Mouse (Mus musculus) c-Kit-positive CD71-positive TER-119-positive erythroid progenitor cells, embryonic 14.5 days (primary cell): Measurements from ENCODE around the gene C3.
A peak's percentile ranks its signal among the peaks of the same experiment; 100 is the strongest.

Source experiments
- DNase-seq: peaks from one replicate; pipeline ENCODE4 v3.0.0-alpha.2; 2013; ENCODE audit warnings: low spot score

The C3 gene

DNA sequence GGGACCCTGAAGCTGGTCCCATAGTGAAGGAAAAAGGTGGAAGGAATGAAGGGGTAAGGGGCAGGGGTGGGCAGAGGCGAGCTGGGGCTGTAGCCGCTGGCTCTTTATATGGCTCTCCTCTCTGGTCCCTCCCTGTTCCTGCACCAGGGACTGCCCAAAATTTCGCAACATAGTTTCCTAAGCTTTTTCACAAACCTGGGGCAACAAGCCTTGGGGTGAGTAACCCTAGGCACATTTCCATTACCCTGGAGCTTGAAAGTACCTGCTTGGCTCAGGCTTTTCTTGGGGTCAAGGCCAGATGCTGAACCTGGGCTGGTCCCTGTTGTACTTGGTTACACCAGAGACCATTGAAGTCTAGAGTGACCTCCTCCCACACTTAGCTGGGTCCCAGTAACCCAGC lies at the start of gene C3:
C3 (minus strand) TSS at position 123 of the 400 bp plus-strand sequence.
- DNase-seq: no peak

DNA sequence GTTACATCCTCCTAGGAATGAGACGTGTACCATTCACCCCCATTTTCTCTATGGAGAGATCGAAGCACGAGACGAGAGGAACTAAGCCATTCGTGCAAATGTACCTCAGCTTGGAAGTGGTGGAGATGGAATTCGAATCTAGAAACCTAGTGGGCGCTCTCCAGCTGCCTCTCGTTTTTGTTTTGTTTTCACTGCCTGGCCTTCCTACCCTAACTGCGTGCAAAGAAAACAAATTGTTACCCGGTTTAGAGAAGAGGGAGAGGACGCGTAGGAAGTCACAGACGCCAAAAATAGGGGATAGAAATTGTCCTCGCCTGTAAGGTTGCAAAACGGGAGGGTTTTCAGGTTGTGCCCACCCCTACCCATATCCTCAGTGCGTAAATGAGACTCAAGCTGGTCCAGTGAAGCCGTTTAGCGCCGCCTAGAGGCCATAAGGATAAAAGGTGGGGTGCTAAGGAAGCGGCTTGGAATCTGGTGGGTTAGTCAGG lies 48.7 kb upstream of the C3 start:
- peak; percentile 76 for DNase-seq

DNA sequence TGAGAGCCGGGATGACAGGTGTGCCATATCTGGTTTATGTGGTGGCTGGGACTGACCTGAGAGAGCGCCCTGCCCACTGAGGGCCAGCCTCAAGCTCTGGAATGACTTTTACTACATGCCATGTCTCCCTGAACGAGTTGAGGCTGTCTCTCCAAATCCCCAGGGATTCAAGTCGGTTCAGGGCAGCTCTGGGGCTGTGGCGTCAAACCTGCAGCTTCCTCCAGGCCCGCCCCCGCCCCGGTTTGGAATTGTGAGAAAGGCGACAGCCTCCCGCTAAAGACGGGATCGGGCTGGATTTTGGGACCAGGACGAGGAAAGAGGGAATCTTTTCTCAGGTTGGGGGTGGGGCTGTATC lies 48.0 kb upstream of the C3 start:
- DNase-seq: no peak

DNA sequence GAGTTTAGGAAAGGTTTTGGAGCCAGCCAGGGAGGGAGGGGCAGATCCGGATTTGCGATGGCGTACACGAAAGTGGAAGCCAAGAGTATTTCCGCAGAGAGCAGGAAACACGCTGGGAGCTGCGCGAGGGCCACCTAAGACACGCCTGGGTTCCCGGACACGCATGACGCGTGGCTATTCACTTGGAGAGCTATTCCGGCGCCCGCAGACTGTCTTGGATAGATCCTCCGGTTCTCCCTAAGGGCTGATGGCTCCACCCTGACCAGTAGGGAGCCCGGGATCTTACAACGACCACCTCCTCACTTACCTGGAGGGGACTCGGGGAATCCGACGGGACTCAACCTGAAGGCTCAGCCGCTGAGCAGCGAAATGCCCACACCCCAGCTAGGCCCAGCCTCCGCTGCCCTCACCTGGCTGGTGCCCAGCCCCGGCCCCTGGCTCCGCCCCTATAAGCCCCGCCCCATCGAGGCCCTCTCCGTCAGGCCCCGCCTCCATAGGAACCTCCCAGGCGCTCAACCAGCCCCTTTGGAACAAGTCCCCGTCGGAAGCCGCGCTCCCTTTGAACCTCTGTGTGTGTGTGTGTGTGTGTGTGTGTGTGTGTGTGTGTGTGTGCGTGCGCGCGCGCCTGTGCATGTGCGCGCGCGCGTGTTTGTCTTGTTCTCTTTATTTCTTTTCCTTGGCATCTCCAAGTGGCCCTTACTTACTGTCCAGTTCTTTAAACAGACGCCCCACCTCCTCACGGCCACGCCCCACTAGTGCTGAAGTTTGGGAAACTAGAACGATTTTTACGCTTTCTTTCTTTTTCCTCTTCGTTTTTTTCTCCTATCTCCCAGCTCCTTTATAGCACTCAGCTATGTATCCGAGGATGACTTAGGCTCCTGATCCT lies 47.4 kb upstream of the C3 start:
- peak; percentile 53 for DNase-seq

DNA sequence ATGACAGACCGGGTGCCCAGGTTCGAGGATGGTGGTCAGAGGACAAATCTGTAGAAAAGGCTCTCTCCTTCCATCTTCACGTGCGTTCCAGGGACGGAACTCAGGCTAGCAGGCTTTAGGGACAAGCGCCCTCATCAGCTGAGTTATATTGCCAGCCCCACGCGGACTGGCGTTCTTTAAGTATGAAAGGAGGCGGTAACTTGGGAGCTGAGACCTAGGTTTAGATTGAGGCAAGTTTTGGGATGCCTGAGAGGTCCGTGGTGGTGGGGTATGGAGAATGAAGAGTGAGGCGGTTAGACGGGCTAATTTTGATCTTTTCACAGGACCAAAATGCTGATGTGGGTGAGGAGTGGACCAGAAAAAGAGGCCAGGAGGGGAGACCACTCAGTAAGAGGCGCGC lies 46.8 kb upstream of the C3 start:
- DNase-seq: no peak

DNA sequence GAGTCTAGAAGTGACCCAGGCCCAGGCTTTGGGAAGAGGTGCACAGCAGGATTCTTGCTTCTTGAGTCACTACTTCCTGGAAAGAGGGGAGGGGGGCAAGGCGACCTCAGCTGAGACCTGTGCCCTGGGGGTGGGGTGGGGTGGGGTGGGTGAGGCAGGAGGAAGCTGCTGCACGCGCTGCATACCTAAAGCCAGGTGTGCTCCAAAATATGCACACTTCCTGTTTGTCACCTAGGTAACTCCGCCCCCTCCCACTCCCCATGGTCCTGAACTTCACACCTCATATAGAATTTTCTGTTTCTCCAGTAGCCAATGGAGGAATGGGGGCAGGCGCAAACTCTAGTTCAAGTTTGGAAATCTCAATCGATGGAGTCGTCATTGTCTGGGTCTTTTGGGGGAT lies 45.9 kb upstream of the C3 start:
- no peak for DNase-seq

DNA sequence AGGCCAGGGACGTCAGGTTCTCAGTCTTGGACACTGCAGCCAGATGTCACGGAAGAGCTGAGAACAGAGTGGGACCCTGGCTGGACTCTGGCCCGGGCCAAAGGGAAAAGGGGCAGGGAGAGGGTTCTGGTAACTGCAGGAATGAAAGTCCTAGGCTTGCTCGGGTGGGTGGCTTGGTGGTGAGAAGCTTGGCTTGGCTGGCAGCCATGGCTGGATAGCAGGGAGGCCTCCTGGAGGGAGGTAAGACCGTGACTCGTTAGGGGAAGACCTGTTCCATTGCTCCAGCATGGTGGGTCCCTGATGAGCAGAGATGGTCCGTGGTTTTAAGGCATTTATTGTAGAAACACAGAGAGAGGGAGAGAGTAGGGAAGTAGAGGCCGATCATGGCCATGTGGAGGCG lies 43.4 kb upstream of the C3 start:
- no peak for DNase-seq

DNA sequence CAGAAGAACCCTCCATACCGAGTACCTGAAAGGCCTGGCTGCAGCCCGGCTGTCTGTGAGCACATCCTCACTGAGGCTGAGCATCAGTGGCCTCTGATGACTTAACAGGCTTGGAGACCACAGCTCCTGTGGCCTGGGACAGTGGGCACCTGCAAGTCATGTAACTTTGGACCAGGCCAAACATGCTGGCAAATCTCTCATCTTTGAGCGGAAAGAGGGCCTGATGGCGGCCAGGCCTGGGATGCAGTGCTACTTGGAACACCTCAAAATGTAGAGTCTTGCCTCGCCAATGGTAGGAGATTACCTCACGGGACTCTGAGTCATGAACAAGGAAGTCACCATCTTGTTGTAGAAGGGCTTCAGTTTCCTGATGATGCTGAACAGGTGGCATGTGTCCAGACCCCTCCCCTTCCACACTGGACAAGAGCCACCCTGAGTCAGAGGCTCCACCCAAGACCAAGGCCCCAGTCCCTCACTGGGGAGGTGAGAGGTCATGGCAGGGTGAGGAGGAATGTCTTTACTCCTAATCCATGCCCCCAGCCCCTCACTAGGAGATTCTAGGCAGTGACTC lies 39.7 kb upstream of the C3 start:
- no peak for DNase-seq

DNA sequence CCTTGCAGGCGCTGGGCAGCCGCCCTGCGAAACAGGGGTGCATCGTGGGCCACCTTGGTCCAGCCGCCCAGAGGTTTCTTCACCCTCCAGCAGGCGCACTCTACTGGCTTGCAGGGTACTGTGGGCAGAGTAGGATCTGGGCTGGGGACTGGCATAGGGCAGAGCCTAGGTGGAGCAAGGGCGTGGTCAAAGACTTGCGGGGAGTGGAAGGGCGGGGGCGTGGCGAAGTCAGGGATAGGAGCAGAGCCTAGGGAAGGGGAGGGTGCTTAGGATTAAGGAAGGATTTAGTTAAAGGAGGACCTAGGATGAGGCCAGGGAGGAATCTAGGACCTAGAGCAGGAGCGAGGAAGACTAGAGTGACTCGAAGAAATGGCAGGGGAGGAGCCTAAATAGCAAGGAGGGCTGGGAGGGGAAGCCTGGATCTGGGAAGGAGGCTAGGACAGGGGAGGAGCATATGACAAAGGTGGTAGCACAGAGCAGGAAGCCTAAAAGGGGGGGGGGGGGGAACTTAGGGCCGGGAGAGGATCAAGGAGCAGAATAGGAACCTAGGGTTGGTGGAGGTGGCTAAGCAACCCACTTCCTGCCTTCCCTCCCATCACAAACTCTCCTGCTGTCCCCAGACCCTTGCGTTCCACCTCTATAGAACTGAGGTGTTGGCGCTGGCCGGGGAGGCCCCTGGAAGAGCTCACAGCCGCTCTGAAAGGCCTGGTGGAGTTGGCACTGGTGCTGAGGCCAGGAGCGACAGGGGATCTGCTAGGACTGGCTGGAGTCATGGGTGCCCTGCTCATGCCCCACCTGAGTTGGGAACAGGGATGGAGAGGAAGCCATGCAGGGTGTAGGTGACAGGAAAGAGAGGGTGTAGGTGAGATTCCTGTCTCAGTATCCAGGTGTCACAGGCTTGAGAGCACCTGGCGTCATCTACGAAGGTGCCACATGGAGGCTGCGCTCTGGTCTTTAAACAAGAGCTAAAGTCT lies 37.3 kb upstream of the C3 start:
- DNase-seq: peak; percentile 54

DNA sequence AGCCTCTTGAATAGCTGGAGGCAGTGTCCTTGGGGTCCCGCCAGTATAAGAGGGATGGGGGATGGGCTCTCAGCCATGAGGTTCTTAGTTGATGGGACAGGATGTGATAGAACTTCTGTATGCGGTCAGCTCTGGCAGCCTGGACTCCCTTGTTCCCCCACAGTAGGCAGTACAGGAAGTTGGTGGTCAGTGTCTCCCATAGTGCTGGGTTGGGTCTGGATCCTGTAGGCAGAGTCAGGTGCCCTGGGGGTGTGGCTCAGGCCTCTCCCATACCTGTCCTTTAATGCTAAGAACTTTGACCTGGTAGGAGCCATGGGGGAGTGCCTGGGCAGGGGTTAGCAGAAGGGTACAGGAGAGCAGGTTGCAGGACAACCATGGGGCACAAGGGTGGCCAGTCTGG lies 36.2 kb upstream of the C3 start:
- DNase-seq: no peak

DNA sequence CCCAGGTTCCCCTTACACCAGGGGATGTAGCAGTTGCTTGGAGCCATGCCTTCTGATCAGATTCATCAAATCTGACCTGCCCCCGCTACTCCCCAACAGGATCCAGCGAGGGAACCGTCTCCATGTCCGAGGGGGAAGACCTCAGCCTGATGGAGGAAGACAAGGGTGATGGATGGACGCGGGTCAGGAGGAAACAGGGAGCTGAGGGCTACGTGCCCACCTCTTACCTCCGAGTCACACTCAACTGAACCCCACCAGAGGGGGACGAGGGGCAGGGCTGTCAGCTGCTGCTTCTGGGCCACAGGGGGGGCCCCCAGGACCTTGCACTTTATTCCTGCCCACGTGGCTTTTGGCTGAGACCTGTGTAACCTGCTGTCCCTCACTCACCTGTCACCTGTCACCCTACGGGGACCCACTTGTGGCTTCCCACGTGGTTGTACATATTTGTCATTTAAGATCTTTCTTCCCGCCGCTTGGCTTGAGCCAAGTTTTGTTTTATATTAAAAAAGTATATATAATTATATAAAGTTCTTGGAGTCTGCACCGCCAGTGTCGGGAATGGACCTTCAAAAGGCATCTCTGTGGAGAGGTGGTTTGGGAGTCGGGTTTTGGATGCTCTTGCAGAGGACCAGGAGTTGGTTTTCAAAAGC lies 35.1 kb upstream of the C3 start:
- DNase-seq: no peak

DNA sequence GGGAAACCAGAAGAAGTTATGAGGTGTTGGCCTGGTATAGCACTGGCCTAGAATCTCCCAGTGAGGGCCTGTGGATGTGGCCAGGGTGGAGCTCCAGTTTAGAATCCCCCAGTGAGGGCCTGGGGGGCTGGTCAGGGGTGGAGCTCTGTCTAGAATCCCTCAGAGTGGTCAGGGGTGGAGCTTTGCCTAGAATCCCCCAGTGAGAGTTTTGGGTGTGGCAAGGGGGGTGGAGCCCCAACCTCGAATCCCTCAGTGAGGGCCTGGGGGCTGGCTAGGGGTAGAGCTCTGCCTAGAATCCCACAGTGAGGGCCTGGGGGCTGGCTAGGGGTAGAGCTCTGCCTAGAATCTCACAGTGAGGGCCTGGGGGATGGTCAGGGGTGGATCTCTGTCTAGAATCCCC lies 33.9 kb upstream of the C3 start:
- no peak for DNase-seq

DNA sequence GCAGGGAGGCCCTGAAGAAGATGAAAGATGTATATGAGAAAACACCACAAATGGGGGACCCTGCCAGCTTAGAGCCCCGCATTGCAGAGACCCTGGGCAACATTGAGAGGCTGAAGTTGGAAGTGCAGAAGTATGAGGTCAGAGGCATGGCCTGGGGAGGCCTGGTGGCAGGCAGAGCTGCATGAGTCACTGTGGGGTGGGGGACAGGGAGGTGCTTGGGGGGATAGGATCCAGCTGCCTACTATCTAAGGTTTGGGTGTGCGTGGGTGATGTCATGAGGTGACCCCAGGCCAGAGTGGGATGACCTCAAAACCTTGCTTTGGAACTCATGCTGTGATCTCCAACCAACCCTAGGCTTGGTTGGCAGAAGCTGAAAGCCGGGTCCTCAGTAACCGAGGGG lies 33.4 kb upstream of the C3 start:
- no peak for DNase-seq

DNA sequence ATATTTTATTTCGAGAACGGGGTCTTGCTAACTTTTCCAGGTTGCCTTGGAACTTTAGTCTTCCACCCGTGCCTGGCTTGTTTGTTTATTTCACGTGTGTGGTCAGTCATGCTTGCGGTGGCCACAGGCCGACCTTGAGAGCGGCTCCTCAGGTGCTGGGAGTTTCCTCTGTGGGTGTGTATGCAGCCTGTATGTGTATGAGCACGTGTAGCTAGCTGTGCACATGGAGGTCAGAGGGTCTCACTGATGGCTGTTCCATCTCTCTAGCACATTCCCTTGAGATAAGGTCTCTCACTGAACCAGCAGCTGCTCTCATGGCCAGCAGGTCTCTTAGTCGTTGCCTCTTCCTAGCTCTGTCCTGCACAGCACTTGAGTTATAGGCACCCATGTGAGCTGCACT lies 32.4 kb upstream of the C3 start:
- no peak for DNase-seq

DNA sequence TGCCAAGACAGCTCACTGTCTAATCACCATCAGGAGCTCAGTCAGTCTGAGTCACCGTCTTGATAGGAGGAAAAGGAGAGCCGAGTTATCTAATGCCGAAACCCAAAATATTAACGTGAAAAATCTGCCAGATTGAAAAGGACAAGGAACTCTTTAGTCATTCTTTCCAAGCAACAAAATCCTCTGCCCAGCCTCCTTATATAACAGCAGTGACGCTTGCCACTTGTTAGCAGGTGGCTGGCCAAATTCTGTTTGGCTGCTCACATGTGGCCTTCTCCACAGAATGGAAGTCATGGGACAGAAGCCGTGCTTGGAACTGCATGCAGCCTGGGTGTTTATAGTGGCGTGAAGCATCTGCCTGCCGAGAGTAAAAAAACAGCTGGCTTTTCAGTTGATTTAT lies 31.8 kb upstream of the C3 start:
- DNase-seq: no peak

DNA sequence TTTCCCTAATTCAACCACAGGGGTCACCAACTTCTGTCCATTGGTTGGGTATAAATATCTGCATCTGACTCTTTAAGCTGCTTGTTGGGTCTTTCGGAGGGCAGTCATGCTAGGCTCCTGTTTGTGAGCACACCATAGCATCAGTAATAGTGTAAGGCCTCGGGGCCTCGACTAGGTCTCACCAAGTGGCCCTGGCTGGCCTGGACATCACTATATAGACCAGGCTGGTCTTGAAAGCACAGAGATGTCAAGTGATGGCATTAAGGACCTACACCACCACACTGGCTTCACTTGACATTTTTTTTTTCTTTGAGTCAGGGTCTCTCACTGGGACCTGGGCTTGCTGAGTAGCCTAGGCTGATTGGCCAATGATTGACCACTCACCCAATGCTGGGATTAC lies 30.3 kb upstream of the C3 start:
- no peak for DNase-seq

DNA sequence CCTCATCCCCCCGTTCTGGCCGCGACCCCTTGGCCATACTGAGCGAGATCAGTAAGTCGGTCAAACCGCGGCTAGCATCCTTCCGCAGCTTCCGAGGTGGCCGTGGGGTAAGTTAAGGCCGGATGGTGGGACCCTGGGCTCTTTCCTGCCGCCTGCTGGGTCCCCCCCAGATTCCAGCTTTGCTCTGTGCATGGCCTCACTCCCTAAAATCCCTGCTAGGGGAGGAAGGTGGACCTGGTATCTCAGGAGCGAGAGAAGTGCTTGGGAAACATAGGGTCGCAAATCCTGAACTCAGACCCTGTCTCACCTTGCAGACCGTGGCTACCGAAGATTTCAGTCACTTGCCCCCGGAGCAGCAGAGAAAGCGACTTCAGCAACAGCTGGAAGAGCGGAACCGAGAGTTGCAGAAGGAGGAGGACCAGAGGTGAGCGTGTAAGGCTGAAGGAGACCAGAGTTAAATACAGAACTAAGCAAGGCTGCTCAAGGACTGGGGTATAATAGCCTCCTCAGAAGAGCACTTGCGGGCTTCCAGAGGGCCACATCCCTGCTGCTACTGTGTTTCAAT lies 29.1 kb upstream of the C3 start:
- no peak for DNase-seq

DNA sequence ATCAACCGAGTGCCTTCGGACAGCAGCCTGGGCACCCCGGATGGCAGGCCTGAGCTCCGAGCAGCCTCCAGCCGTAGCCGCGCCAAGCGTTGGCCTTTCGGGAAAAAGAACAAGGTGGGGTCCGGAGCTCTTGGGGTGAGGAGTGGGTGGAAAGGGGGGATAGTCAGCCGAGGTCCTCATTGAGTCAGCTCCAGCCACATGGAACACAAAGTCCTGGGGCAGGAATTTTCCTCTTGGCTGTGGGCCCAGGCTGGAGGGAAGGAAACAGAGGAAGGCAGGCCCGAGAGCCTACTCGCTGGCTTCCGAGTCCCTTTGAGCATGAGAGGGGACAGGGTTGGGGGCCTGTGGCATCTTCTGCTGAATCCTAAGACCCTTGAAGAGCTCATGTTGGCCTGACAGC lies 27.4 kb upstream of the C3 start:
- DNase-seq: no peak

DNA sequence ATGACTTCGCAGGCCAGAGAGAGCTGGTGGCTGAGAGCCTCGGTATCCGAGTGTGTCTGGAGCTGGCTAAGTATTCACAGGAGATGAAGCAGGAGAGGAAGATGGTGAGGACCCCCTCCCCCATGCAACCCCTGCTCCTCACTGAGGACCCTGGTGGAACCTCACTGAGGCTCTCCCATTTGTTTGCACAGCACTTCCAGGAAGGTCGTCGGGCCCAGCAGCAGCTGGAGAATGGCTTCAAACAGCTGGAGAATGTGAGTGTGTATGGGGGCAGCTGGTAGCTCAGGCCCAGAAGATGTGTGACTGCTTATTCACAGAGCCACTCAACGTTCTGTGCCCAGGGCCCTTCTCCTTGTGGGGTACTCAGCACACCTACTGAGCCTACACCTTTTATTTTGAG lies 25.4 kb upstream of the C3 start:
- DNase-seq: no peak

DNA sequence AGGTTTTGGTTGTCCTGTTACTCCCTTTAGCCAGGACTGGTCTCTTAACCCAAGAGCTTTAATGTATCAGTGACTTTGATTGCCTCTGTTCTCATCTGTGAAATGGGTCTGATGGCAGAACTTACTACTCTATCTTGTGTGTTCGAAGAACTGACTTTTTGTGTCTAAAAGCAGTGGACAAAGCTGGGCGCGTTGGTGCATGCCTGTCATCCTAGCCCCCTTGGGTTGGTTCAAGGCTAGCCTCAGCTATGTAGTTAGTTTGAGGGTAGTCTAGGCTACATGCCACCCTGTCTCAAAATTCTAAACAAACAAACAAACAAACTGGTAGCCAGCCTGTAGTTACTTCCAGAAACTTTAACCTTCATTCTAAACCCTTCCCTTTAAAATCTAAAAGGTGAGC lies 23.5 kb upstream of the C3 start:
- DNase-seq: no peak

DNA sequence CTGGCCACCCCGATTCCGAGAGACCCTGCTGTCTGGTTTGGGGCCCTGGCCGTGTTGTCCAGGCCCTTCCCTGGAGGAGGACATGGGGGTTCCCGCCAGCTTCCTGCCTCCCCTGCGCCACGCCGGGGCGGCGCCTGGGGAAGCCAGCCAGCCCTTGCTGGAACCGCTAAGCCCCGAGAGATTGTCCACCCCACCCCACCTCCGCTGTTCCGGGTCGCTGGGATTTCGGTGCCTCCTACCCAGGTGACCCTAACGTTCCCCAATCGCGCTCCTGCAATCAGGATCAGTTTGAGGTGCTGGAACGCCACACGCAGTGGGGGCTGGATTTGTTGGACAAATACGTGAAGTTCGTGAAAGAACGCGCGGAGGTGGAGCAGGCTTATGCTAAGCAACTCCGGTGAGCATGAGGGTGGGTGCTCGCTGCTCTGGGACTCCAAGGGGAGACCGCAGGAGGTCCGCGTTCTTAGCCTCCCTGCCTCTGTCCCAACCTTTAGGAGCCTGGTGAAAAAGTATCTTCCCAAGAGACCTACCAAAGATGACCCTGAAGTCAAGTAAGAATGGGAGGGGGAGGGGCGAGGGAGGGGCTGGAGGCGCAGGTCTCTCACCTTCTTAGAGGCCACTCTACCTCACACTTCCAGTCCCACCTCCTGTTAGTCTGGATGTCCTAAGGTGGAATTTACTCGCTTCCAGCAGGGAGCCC lies 22.7 kb upstream of the C3 start:
- DNase-seq: no peak
